Mouse (Mus musculus) testis, adult 2 months (tissue): Measurements from ENCODE around the gene Mmp9. TPM values are rescaled to one million over a fixed set of nuclear protein-coding genes. Genes with fewer than 3 reads are reported as not detected.

Experiments
- H3K27ac ChIP-seq: fragments of 200-500 bp; 2 replicates; pipeline ENCODE4 v1.5.1; 2012; ENCODE audit warnings: low read depth, low read length; ENCODE audit not compliant: control insufficient read depth, insufficient read depth
- H3K27me3 ChIP-seq: fragments of 200-500 bp; 2 replicates; pipeline ENCODE4 v1.6.1; 2012; ENCODE audit warnings: mild to moderate bottlenecking, low read length, moderate library complexity; ENCODE audit not compliant: control insufficient read depth, insufficient read depth
- H3K36me3 ChIP-seq: fragments of 200-500 bp; 2 replicates; pipeline ENCODE4 v1.6.1; 2012; ENCODE audit warnings: mild to moderate bottlenecking, low read length; ENCODE audit not compliant: control insufficient read depth, insufficient read depth
- H3K4me1 ChIP-seq: fragments of 200-500 bp; 2 replicates; pipeline ENCODE4 v1.6.1; 2012; ENCODE audit warnings: low read length; ENCODE audit not compliant: control insufficient read depth, insufficient read depth
- H3K4me3 ChIP-seq: fragments of 200-500 bp; 2 replicates; pipeline ENCODE4 v1.5.1; 2012; ENCODE audit warnings: low read depth, mild to moderate bottlenecking, low read length, moderate library complexity, mixed read lengths; ENCODE audit not compliant: control insufficient read depth
- CTCF ChIP-seq: fragments of 200-500 bp; IDR thresholded peaks from 2 replicates; pipeline ENCODE4 v1.5.1; 2012; ENCODE audit warnings: low read depth, mild to moderate bottlenecking, inconsistent platforms, low read length, moderate library complexity; ENCODE audit not compliant: control insufficient read depth, insufficient read depth, insufficient replicate concordance
- POLR2A ChIP-seq: fragments of 200-500 bp; IDR thresholded peaks from 2 replicates; pipeline ENCODE4 v1.6.1; 2012; ENCODE audit warnings: low read depth, mild to moderate bottlenecking, inconsistent platforms, low read length, moderate library complexity; ENCODE audit not compliant: control insufficient read depth
- polyA plus RNA-seq: library from polyadenylated mRNA; depleted of rRNA; stranded (reverse); fragments of >200 nt; gene quantifications from 2 replicates; pipeline ENCODE4 v1.2.3, GENCODE M21; 2012

Gene Mmp9
- polyA plus RNA-seq, 1 experiment: 0.37 TPM

DNA sequence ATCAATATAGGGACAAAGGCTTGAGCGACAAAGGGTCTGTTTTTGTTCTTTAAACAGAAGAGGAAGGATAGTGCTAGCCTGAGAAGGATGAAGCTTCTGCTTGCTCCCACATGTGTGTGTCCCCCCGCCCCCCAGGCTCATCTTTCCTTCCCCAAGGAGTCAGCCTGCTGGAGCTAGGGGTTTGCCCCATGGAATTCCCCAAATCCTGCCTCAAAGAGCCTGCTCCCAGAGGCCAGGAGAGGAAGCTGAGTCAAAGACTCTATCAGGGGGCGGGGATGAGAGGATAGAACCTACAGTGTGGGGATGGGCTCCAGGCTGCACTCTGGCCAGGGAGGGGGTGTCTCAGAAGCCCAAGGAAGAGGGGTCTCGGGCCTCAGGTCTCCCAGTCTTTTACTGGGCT lies 6.9 kb downstream of the Mmp9 start:
- Histone ChIP-seq H3K4me3 (no peak overlapping the region), H3K27ac (no peak overlapping the region), H3K36me3 (no peaks in the 10 kb centered on the region), H3K27me3 (no peaks in the 10 kb centered on the region), H3K4me1 (peaks cover 17% of the 10 kb centered on the region)
- TF ChIP-seq CTCF: no peak
- no peak for TF ChIP-seq POLR2A

DNA sequence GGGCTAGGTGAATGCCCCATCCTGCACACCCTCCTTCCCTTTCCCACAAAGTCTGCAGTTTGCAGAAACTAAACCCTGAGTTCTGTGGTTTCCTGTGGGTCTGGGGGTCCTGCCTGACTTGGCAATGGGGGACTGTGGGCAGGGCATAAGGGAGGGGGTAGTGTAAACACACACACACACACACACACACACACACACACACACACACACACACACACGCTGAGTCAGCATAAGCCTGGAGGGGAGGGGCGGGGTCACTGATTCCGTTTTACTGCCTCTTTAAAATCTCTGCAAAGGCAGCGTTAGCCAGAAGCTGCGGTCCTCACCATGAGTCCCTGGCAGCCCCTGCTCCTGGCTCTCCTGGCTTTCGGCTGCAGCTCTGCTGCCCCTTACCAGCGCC lies 7.3 kb downstream of the Mmp9 start:
- Histone ChIP-seq H3K27me3 (no peaks in the 10 kb centered on the region), H3K4me1 (peaks cover 18% of the 10 kb centered on the region), H3K36me3 (no peaks in the 10 kb centered on the region), H3K27ac (no peak overlapping the region), H3K4me3 (no peak overlapping the region)
- no peak for TF ChIP-seq CTCF
- no peak for TF ChIP-seq POLR2A

GRCm38 (mm10) chr2:164948962-164949361 lies 8.4 kb downstream of the Mmp9 start:
- Histone ChIP-seq H3K36me3 (no peaks in the 10 kb centered on the region), H3K27me3 (no peaks in the 10 kb centered on the region), H3K4me3 (no peak overlapping the region), H3K4me1 (peaks cover 23% of the 10 kb centered on the region), H3K27ac (no peak overlapping the region)
- TF ChIP-seq CTCF (no peak), POLR2A (no peak)

DNA sequence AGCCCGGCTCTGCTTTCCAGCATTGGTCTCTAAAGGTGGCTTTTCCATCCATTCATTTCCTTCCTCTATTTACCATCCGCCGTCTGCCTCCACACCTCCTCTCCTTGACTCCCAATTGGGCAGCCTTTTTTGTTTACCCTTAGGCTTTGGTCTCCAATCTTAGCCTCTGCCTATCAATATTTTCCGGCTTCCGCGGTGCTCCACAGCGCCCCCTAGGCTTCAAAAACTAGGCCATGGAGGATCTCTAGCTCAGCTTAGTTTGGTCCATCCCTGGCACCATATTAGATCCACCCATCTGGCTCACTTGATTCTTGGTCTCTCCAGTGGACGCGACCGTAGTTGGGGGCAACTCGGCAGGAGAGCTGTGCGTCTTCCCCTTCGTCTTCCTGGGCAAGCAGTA lies 9.9 kb downstream of the Mmp9 start:
- H3K27ac ChIP-seq: no peak overlapping the region
- TF ChIP-seq CTCF (peak; percentile 62), POLR2A (no peak)

DNA sequence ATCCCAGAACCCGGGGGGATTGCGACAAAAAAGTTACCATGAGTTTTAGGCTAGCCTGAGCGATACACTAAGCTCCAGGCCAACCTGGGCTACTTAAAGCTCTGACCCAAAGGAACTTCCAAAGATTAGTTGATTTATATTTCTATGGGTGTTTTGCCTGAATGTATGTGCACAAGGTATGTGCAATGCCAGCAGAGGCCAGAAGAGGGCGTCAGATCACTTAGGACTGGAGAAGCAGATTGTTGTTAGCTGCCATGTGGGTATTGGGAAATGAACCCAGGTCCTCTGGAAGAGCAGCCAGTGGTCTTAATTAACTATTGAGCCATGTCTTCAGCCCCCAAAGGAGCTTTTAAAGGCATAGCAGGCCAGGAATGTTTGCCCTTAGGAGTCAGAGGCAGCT lies 11.2 kb downstream of the Mmp9 start:
- H3K27me3 ChIP-seq: no peaks in the 10 kb centered on the region
- H3K4me1 ChIP-seq: peaks cover 23% of the 10 kb centered on the region
- H3K36me3 ChIP-seq: no peaks in the 10 kb centered on the region
- peak; percentile 30; the same call in 1 of the 2 replicates for TF ChIP-seq CTCF
- no peak for TF ChIP-seq POLR2A
- no peak overlapping the region for H3K4me3 ChIP-seq
- no peak overlapping the region for H3K27ac ChIP-seq

More for the DNA sequence above, 9.9 kb downstream of the Mmp9 start:
- Histone ChIP-seq H3K4me3 (peak overlapping the region; percentile 26; the same call in 1 of the 2 replicates), H3K27me3 (no peaks in the 10 kb centered on the region), H3K36me3 (no peaks in the 10 kb centered on the region), H3K4me1 (peaks cover 23% of the 10 kb centered on the region)

- H3K4me3 ChIP-seq: no peak overlapping the region
- TF ChIP-seq CTCF (no peak), POLR2A (no peak)
- peaks cover 23% of the 10 kb centered on the region for H3K4me1 ChIP-seq
- H3K27me3 ChIP-seq: no peaks in the 10 kb centered on the region
- H3K27ac ChIP-seq: no peak overlapping the region
- H3K36me3 ChIP-seq: no peaks in the 10 kb centered on the region
These were observed 11.9 kb downstream of the Mmp9 start for GRCm38 (mm10) chr2:164952448-164952847.

- no peak overlapping the region for H3K4me3 ChIP-seq
- no peak overlapping the region for H3K27ac ChIP-seq
- TF ChIP-seq CTCF: peak; percentile 88
- TF ChIP-seq POLR2A: no peak
- H3K36me3 ChIP-seq: no peaks in the 10 kb centered on the region
- H3K27me3 ChIP-seq: no peaks in the 10 kb centered on the region
- H3K4me1 ChIP-seq: peaks cover 23% of the 10 kb centered on the region
These were observed 12.6 kb downstream of the Mmp9 start for GRCm38 (mm10) chr2:164953224-164953623.

DNA sequence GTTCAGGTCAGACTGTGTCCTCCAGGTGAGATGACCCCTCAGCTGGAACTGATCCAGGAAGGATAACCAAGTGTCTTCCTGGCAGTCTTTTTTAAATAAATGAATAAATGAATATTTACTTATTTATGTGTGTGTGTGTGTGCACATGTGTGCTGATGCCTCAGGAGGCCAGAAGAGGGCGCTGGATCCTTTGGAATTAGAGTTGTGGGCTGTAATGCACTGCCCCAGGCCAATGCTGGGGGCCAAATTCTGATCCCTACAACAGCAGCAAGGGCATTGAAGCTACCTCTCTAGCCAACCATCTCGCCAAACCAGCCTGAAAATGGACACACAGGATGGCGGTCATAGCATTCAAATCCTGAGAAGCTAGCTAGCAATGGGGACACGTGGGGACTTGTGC lies 15.1 kb downstream of the Mmp9 start:
- no peaks in the 10 kb centered on the region for H3K36me3 ChIP-seq
- H3K4me3 ChIP-seq: no peak overlapping the region
- TF ChIP-seq CTCF: peak; percentile 33; the same call in 1 of the 2 replicates
- no peak for TF ChIP-seq POLR2A
- no peaks in the 10 kb centered on the region for H3K27me3 ChIP-seq
- H3K27ac ChIP-seq: no peak overlapping the region
- H3K4me1 ChIP-seq: peaks cover 9% of the 10 kb centered on the region
